Mouse (Mus musculus) lung, postnatal 0 days (tissue): Measurements from ENCODE around the gene Rad1.

Source experiments
- CTCF ChIP-seq: IDR thresholded peaks from 2 replicates; pipeline ENCODE4 v1.5.1; 2016; ENCODE audit warnings: antibody characterized with exemption, mild to moderate bottlenecking
- EP300 ChIP-seq: IDR thresholded peaks from 2 replicates; pipeline ENCODE4 v1.6.1; 2016; ENCODE audit warnings: antibody characterized with exemption, mild to moderate bottlenecking, control low read depth

GRCm38 (mm10) chr15:10506099-10506498 lies 20.3 kb downstream of the Rad1 start:
- TF ChIP-seq CTCF: no peak
- TF ChIP-seq EP300: no peak
